In the genomic region with DNA sequence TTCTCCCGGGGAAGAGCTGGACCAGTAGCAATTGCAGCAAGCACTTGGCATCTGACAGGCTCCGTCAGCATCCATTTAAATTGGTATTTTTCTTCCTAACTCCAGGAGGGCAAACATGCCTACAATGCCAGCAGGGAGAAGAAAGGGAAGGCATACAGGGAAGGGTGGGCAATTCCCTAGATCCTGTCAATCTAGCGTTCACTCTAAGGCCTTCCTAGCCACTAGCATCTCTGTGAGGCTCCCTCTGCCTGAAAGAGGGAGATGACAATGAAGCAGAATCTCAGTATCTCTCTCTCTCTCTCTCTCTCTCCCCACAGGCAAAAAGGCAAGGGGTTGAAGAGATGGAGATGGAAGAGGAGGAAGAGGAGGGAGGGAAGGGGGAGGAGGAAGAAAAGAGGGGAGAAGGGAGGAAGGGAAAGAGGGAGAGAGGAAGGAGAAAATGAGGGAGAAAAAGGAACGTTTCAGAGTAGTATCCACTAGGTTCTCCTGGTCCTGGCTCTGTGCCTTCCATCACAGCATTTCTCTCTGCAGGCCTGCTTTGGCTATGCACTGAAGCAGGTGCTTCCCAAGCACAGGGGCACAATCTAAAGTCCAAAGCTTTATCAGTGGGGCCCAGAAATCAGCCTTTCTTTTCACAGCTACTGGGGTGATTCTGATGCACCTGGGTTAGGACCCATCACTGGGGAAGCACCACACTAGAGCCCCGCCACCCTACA, we compare ENCODE assay signal across 25 mouse cellular contexts.
DNase-seq lines count a peak whose midpoint lies in the region; ATAC-seq lines count a peak whose summit lies in the region.
"Had no signal": no experiment of that assay in that cellular context is flagged by ENCODE, and none has a peak within 500 bp of the region (broad histone marks: within the 10 kb centered on the region; RNA-seq: fewer than 3 reads in every experiment).

No protein-coding gene starts in this region.

- no peaks in the 10 kb centered on the region for H3K27me3 ChIP-seq in forebrain, embryonic 14.5 days (replicated peaks; ENCODE audit: control insufficient read depth, insufficient read depth, low read length)
- H3K27me3 ChIP-seq in forebrain, embryonic 16.5 days (replicated peaks; ENCODE audit: control insufficient read depth, insufficient read depth, low read length) = no peaks in the 10 kb centered on the region
- H3K27me3 ChIP-seq in hindbrain, embryonic 16.5 days (replicated peaks; ENCODE audit: control insufficient read depth, insufficient read depth, low read length) = peaks cover 11% of the 10 kb centered on the region; the same call in 1 of the 2 replicates
- H3K27me3 ChIP-seq in hindbrain, embryonic 11.5 days (ENCODE audit: control insufficient read depth, insufficient read depth, low read length) = no peaks in the 10 kb centered on the region; the same call in 1 of the 2 replicates

- H3K36me3 ChIP-seq in forebrain, embryonic 14.5 days (ENCODE audit: control insufficient read depth, insufficient read depth, low read length) = no peaks in the 10 kb centered on the region
- H3K36me3 ChIP-seq in forebrain, embryonic 16.5 days (ENCODE audit: control insufficient read depth, insufficient read depth) = no peaks in the 10 kb centered on the region
- H3K36me3 ChIP-seq in hindbrain, embryonic 16.5 days (ENCODE audit: control insufficient read depth, insufficient read depth, low read length) = no peaks in the 10 kb centered on the region
- H3K36me3 ChIP-seq in hindbrain, embryonic 11.5 days (ENCODE audit: control insufficient read depth, insufficient read depth, low read length) = no peaks in the 10 kb centered on the region
- H3K36me3 ChIP-seq: embryonic facial prominence, embryonic 10.5 days; embryonic facial prominence, embryonic 15.5 days; limb, embryonic 13.5 days; lung, embryonic 15.5 days; midbrain, embryonic 12.5 days; neural tube, embryonic 12.5 days had no signal

- no peaks in the 10 kb centered on the region for H3K9me3 ChIP-seq in forebrain, embryonic 14.5 days (replicated peaks; ENCODE audit: control insufficient read depth, low read length)
- H3K9me3 ChIP-seq in forebrain, embryonic 16.5 days (ENCODE audit: control insufficient read depth, low read length) = no peaks in the 10 kb centered on the region
- H3K9me3 ChIP-seq in hindbrain, embryonic 16.5 days (ENCODE audit: control insufficient read depth, low read length) = no peaks in the 10 kb centered on the region
- no peaks in the 10 kb centered on the region for H3K9me3 ChIP-seq in hindbrain, embryonic 11.5 days (ENCODE audit: control insufficient read depth, low read length)
- H3K9me3 ChIP-seq: embryonic facial prominence, embryonic 10.5 days; embryonic facial prominence, embryonic 15.5 days; limb, embryonic 13.5 days; lung, embryonic 15.5 days; midbrain, embryonic 12.5 days; neural tube, embryonic 12.5 days had no signal

- no peak; the same call in 1 of the 2 replicates for ATAC-seq in forebrain, embryonic 14.5 days
- ATAC-seq in forebrain, embryonic 16.5 days = no peak
- ATAC-seq in hindbrain, embryonic 16.5 days = peak; percentile 77
- no peak for ATAC-seq in hindbrain, embryonic 11.5 days (ENCODE audit: low FRiP score)
- ATAC-seq: CD4-positive, CD25-positive, alpha-beta regulatory T cell, adult 4 months; intestine, embryonic 16.5 days had no signal

- H3K4me3 ChIP-seq in forebrain, embryonic 14.5 days (ENCODE audit: low read depth, low read length) = no peak overlapping the region
- H3K4me3 ChIP-seq in forebrain, embryonic 16.5 days (replicated peaks; ENCODE audit: low read length) = no peak overlapping the region
- H3K4me3 ChIP-seq in hindbrain, embryonic 16.5 days (ENCODE audit: low read length) = no peak overlapping the region
- no peak overlapping the region for H3K4me3 ChIP-seq in hindbrain, embryonic 11.5 days (ENCODE audit: low read depth, low read length)
- H3K4me3 ChIP-seq: embryonic facial prominence, embryonic 10.5 days; embryonic facial prominence, embryonic 15.5 days; limb, embryonic 13.5 days; lung, embryonic 15.5 days; midbrain, embryonic 12.5 days; myocyte; neural tube, embryonic 12.5 days had no signal

- no peak overlapping the region for H3K9ac ChIP-seq in forebrain, embryonic 14.5 days (ENCODE audit: low read length)
- no peak overlapping the region for H3K9ac ChIP-seq in forebrain, embryonic 16.5 days (replicated peaks; ENCODE audit: low read depth, low read length)
- H3K9ac ChIP-seq in hindbrain, embryonic 16.5 days (ENCODE audit: low read depth, low read length) = no peak overlapping the region
- no peak overlapping the region for H3K9ac ChIP-seq in hindbrain, embryonic 11.5 days (ENCODE audit: low read depth, low read length)
- H3K9ac ChIP-seq: embryonic facial prominence, embryonic 15.5 days; limb, embryonic 13.5 days; lung, embryonic 15.5 days; midbrain, embryonic 12.5 days; neural tube, embryonic 12.5 days had no signal

- no peaks in the 10 kb centered on the region for H3K4me1 ChIP-seq in forebrain, embryonic 14.5 days (ENCODE audit: control insufficient read depth, insufficient read depth, low read length)
- no peaks in the 10 kb centered on the region for H3K4me1 ChIP-seq in forebrain, embryonic 16.5 days (replicated peaks; ENCODE audit: control insufficient read depth, insufficient read depth, low read length)
- H3K4me1 ChIP-seq in hindbrain, embryonic 16.5 days (ENCODE audit: control insufficient read depth, insufficient read depth, low read depth, low read length) = no peaks in the 10 kb centered on the region
- no peaks in the 10 kb centered on the region for H3K4me1 ChIP-seq in hindbrain, embryonic 11.5 days (replicated peaks; ENCODE audit: control insufficient read depth, insufficient read depth, low read length)
- H3K4me1 ChIP-seq: embryonic facial prominence, embryonic 10.5 days; embryonic facial prominence, embryonic 15.5 days; limb, embryonic 13.5 days; lung, embryonic 15.5 days; midbrain, embryonic 12.5 days; neural tube, embryonic 12.5 days had no signal

- no peak overlapping the region for H3K27ac ChIP-seq in forebrain, embryonic 14.5 days (ENCODE audit: low read depth, low read length)
- no peak overlapping the region for H3K27ac ChIP-seq in forebrain, embryonic 16.5 days (ENCODE audit: low read length)
- H3K27ac ChIP-seq in hindbrain, embryonic 16.5 days (ENCODE audit: low read depth, low read length) = no peak overlapping the region
- no peak overlapping the region for H3K27ac ChIP-seq in hindbrain, embryonic 11.5 days (ENCODE audit: low read depth, low read length)
- H3K27ac ChIP-seq: embryonic facial prominence, embryonic 10.5 days; embryonic facial prominence, embryonic 15.5 days; kidney, postnatal 0 days; limb, embryonic 13.5 days; lung, embryonic 15.5 days; midbrain, embryonic 12.5 days; neural tube, embryonic 12.5 days had no signal

- H3K4me2 ChIP-seq in forebrain, embryonic 14.5 days (ENCODE audit: low read length) = no peak overlapping the region
- H3K4me2 ChIP-seq in forebrain, embryonic 16.5 days (ENCODE audit: low read length) = no peak overlapping the region
- H3K4me2 ChIP-seq in hindbrain, embryonic 16.5 days (ENCODE audit: low read length) = no peak overlapping the region
- no peak overlapping the region for H3K4me2 ChIP-seq in hindbrain, embryonic 11.5 days (replicated peaks; ENCODE audit: low read depth, low read length)
- H3K4me2 ChIP-seq: embryonic facial prominence, embryonic 15.5 days; limb, embryonic 13.5 days; liver, embryonic 11.5 days; lung, embryonic 15.5 days; midbrain, embryonic 12.5 days; neural tube, embryonic 12.5 days had no signal

- DNase-seq in forebrain, embryonic 14.5 days (ENCODE audit: low spot score) = peak; percentile 23
- no peak for DNase-seq in hindbrain, embryonic 11.5 days (ENCODE audit: low spot score)
- peak; percentile 1 for DNase-seq in retina, postnatal 1 day
- DNase-seq in retina, embryonic 14.5 days (ENCODE audit: low spot score) = no peak
- DNase-seq in gastrocnemius, postnatal 4 days (ENCODE audit: low spot score in 2 of 2) = no peak
- DNase-seq: adrenal gland, postnatal 25 days; cerebellum, adult 9-10 months; gastrocnemius, postnatal 10 days; heart, postnatal 14 days; kidney, adult 8-10 months; kidney, postnatal 4 days; thymus, postnatal 4 days had no signal

- 54% methylated on average over 5 of the region's 5 CpGs for WGBS in forebrain, embryonic 14.5 days
- WGBS in forebrain, embryonic 16.5 days = 48% methylated on average over 5 of the region's 5 CpGs
- WGBS in hindbrain, embryonic 16.5 days = 40% methylated on average over 5 of the region's 5 CpGs
- WGBS in hindbrain, embryonic 11.5 days = 54% methylated on average over 5 of the region's 5 CpGs

Comparison
In these comparisons a context has a peak if more than half of its experiments do, and no peak if none do; other contexts are left out.
1. DNase-seq: peak in forebrain, embryonic 14.5 days (single experiment) and retina, postnatal 1 day (single experiment); none in hindbrain, embryonic 11.5 days (single experiment), retina, embryonic 14.5 days (single experiment) and gastrocnemius, postnatal 4 days (0 of 2).